Mouse (Mus musculus): ENCODE data around the gene Olfr603.
"Not testable (repeated sequence)": the region's sequence is repeated elsewhere in the genome, so short reads cannot be mapped to it uniquely, and the experiment has no call there.

Olfr603 gene

GRCm38 (mm10) chr7:103386077-103386476, at the start of gene Olfr603:
TSS of gene Olfr603 (minus strand) at chr7:103386177.
- no peak for DNase-seq (ENCODE audit: low spot score)

GRCm38 (mm10) chr7:103414772-103415171, 28.8 kb upstream of the Olfr603 start, which contains the start of gene Usp17lc:
TSS of gene Usp17lc (plus strand) at chr7:103415072.
- not testable (repeated sequence) for DNase-seq (ENCODE audit: low spot score)

- DNase-seq (ENCODE audit: low spot score), result not testable (repeated sequence)
Measured at GRCm38 (mm10) chr7:103406521-103407055, 20.6 kb upstream of the Olfr603 start.

GRCm38 (mm10) chr7:103398981-103399380, 13.0 kb upstream of the Olfr603 start:
- DNase-seq (ENCODE audit: low spot score), result no peak

GRCm38 (mm10) chr7:103397758-103398157, 11.8 kb upstream of the Olfr603 start:
- DNase-seq (ENCODE audit: low spot score), result no peak

- DNase-seq (ENCODE audit: low spot score), result no peak
Measured at GRCm38 (mm10) chr7:103362555-103362954, 23.4 kb downstream of the Olfr603 start, which contains the start of gene Olfr601. TSS of gene Olfr601 (minus strand) at chr7:103362655.

- no peak for DNase-seq (ENCODE audit: low spot score)
Measured at GRCm38 (mm10) chr7:103349569-103349968, 36.4 kb downstream of the Olfr603 start, which contains the start of gene Olfr600. TSS of gene Olfr600 (minus strand) at chr7:103349669.

GRCm38 (mm10) chr7:103335617-103336016, 50.4 kb downstream of the Olfr603 start, which contains the start of gene Olfr599:
TSS of gene Olfr599 (plus strand) at chr7:103335917.
- DNase-seq (ENCODE audit: low spot score), result no peak
